Mouse (Mus musculus): ENCODE results near the gene Ltb4r1. TPM values are rescaled to one million over a fixed set of nuclear protein-coding genes. Genes with fewer than 3 reads are reported as not detected.

Gene Ltb4r1
- polyA plus RNA-seq, 1 experiment from 2014 or later: 0.71 TPM

GRCm38 (mm10) chr14:55776711-55777110, 10.9 kb downstream of the Ltb4r1 start:
- no peaks in the 10 kb centered on the region for H3K9me3 ChIP-seq
- peaks cover 28% of the 10 kb centered on the region for H3K4me1 ChIP-seq
- WGBS: 58% methylated on average over 7 of the region's 7 CpGs
- no peak overlapping the region for H3K4me2 ChIP-seq
- H3K27ac ChIP-seq (replicated peaks): no peak overlapping the region
- peaks cover 42% of the 10 kb centered on the region for H3K36me3 ChIP-seq
- H3K27me3 ChIP-seq (replicated peaks): peaks cover 23% of the 10 kb centered on the region
- H3K9ac ChIP-seq: no peak overlapping the region
- no peak for ATAC-seq (ENCODE audit: extremely low read depth, insufficient number of reproducible peaks, low FRiP score, low TSS enrichment)
- H3K4me3 ChIP-seq: no peak overlapping the region

- H3K4me2 ChIP-seq: no peak overlapping the region
- ATAC-seq (ENCODE audit: extremely low read depth, insufficient number of reproducible peaks, low FRiP score, low TSS enrichment): no peak
- H3K27me3 ChIP-seq (replicated peaks): peaks cover 24% of the 10 kb centered on the region
- H3K9me3 ChIP-seq: no peaks in the 10 kb centered on the region
- H3K9ac ChIP-seq: no peak overlapping the region
- H3K36me3 ChIP-seq: peaks cover 42% of the 10 kb centered on the region
- no peak overlapping the region for H3K4me3 ChIP-seq
- peaks cover 32% of the 10 kb centered on the region for H3K4me1 ChIP-seq
- WGBS: 17% methylated on average over 3 of the region's 3 CpGs
- no peak overlapping the region for H3K27ac ChIP-seq (replicated peaks)
Observed at GRCm38 (mm10) chr14:55777176-55777575, 11.4 kb downstream of the Ltb4r1 start.

- no peak for ATAC-seq (ENCODE audit: extremely low read depth, insufficient number of reproducible peaks, low FRiP score, low TSS enrichment)
- no peak overlapping the region for H3K4me3 ChIP-seq
- H3K27me3 ChIP-seq (replicated peaks): peaks cover 29% of the 10 kb centered on the region
- peaks cover 38% of the 10 kb centered on the region for H3K4me1 ChIP-seq
- no peak overlapping the region for H3K4me2 ChIP-seq
- peaks cover 42% of the 10 kb centered on the region for H3K36me3 ChIP-seq
- H3K9ac ChIP-seq: 0 out of 2 replicates have a peak overlapping the region, but pooled peaks have one; percentile 12
- 76% methylated on average over 11 of the region's 11 CpGs for WGBS
- no peaks in the 10 kb centered on the region for H3K9me3 ChIP-seq
- no peak overlapping the region for H3K27ac ChIP-seq (replicated peaks)
Observed at GRCm38 (mm10) chr14:55777806-55778205, 12.0 kb downstream of the Ltb4r1 start.

GRCm38 (mm10) chr14:55778686-55779085, 12.9 kb downstream of the Ltb4r1 start:
- WGBS: 80% methylated on average over 15 of the region's 15 CpGs
- peaks cover 47% of the 10 kb centered on the region for H3K4me1 ChIP-seq
- no peak overlapping the region for H3K9ac ChIP-seq
- H3K4me2 ChIP-seq: no peak overlapping the region
- H3K4me3 ChIP-seq: no peak overlapping the region
- no peak overlapping the region for H3K27ac ChIP-seq (replicated peaks)
- no peaks in the 10 kb centered on the region for H3K9me3 ChIP-seq
- peaks cover 42% of the 10 kb centered on the region for H3K36me3 ChIP-seq
- peaks cover 33% of the 10 kb centered on the region for H3K27me3 ChIP-seq (replicated peaks)
- no peak for ATAC-seq (ENCODE audit: extremely low read depth, insufficient number of reproducible peaks, low FRiP score, low TSS enrichment)

- Histone ChIP-seq H3K27me3 (replicated peaks) (peaks cover 36% of the 10 kb centered on the region), H3K27ac (replicated peaks) (no peak overlapping the region), H3K9ac (no peak overlapping the region), H3K4me1 (peaks cover 57% of the 10 kb centered on the region), H3K36me3 (peaks cover 35% of the 10 kb centered on the region), H3K4me2 (no peak overlapping the region), H3K9me3 (no peaks in the 10 kb centered on the region), H3K4me3 (no peak overlapping the region)
- 51% methylated on average over 16 of the region's 16 CpGs for WGBS
- no peak for ATAC-seq (ENCODE audit: extremely low read depth, insufficient number of reproducible peaks, low FRiP score, low TSS enrichment)
Observed at GRCm38 (mm10) chr14:55779656-55780055, 13.9 kb downstream of the Ltb4r1 start.

- peaks cover 63% of the 10 kb centered on the region for H3K4me1 ChIP-seq
Observed at GRCm38 (mm10) chr14:55780736-55781135, 15.0 kb downstream of the Ltb4r1 start.

GRCm38 (mm10) chr14:55781310-55781709, 15.5 kb downstream of the Ltb4r1 start:
- peak overlapping the region; percentile 61 for H3K9ac ChIP-seq
- peaks cover 29% of the 10 kb centered on the region for H3K36me3 ChIP-seq
- WGBS: 16% methylated on average over 14 of the region's 14 CpGs
- H3K27me3 ChIP-seq (replicated peaks): peaks cover 53% of the 10 kb centered on the region
- no peak for ATAC-seq (ENCODE audit: extremely low read depth, insufficient number of reproducible peaks, low FRiP score, low TSS enrichment)
- peaks cover 63% of the 10 kb centered on the region for H3K4me1 ChIP-seq
- H3K4me2 ChIP-seq: peak overlapping the region; percentile 73
- H3K9me3 ChIP-seq: no peaks in the 10 kb centered on the region
- H3K4me3 ChIP-seq: peak overlapping the region; percentile 61
- no peak overlapping the region for H3K27ac ChIP-seq (replicated peaks)

More at GRCm38 (mm10) chr14:55780736-55781135, 15.0 kb downstream of the Ltb4r1 start:
- Histone ChIP-seq H3K9me3 (no peaks in the 10 kb centered on the region), H3K27ac (replicated peaks) (no peak overlapping the region), H3K4me3 (peak overlapping the region; percentile 7; the same call in 1 of the 2 replicates), H3K9ac (0 out of 2 replicates have a peak overlapping the region, but pooled peaks have one; percentile 21), H3K27me3 (replicated peaks) (peaks cover 47% of the 10 kb centered on the region), H3K36me3 (peaks cover 29% of the 10 kb centered on the region), H3K4me2 (peak overlapping the region; percentile 73)
- 73% methylated on average over 11 of the region's 11 CpGs for WGBS
- ATAC-seq (ENCODE audit: extremely low read depth, insufficient number of reproducible peaks, low FRiP score, low TSS enrichment): no peak

GRCm38 (mm10) chr14:55782361-55782960, 16.7 kb downstream of the Ltb4r1 start:
- peak overlapping the region; percentile 73 for H3K4me2 ChIP-seq
- no peak for ATAC-seq (ENCODE audit: extremely low read depth, insufficient number of reproducible peaks, low FRiP score, low TSS enrichment)
- 44% methylated on average over 9 of the region's 9 CpGs for WGBS
- H3K9me3 ChIP-seq: no peaks in the 10 kb centered on the region
- H3K4me1 ChIP-seq: peaks cover 54% of the 10 kb centered on the region
- peaks cover 64% of the 10 kb centered on the region for H3K27me3 ChIP-seq (replicated peaks)
- H3K4me3 ChIP-seq: peak overlapping the region; percentile 61
- H3K36me3 ChIP-seq: peaks cover 32% of the 10 kb centered on the region
- peak overlapping the region; percentile 82 for H3K27ac ChIP-seq (replicated peaks)
- H3K9ac ChIP-seq: peak overlapping the region; percentile 75; the same call in 1 of the 2 replicates

- H3K27me3 ChIP-seq (replicated peaks): peaks cover 73% of the 10 kb centered on the region
- ATAC-seq (ENCODE audit: extremely low read depth, insufficient number of reproducible peaks, low FRiP score, low TSS enrichment): no peak; the same call in 1 of the 2 replicates
- no peaks in the 10 kb centered on the region for H3K9me3 ChIP-seq
- H3K27ac ChIP-seq (replicated peaks): peak overlapping the region; percentile 93
- peak overlapping the region; percentile 85 for H3K9ac ChIP-seq
- WGBS: 2% methylated on average over 31 of the region's 31 CpGs
- H3K36me3 ChIP-seq: peaks cover 25% of the 10 kb centered on the region
- H3K4me2 ChIP-seq: peak overlapping the region; percentile 73
- peak overlapping the region; percentile 61 for H3K4me3 ChIP-seq
- peaks cover 59% of the 10 kb centered on the region for H3K4me1 ChIP-seq
Observed at GRCm38 (mm10) chr14:55783171-55783957, 17.6 kb downstream of the Ltb4r1 start.

- Histone ChIP-seq H3K27me3 (replicated peaks) (peaks cover 79% of the 10 kb centered on the region), H3K4me2 (peak within 1 kb of the TSS; percentile 73), H3K27ac (replicated peaks) (peak within 1 kb of the TSS; percentile 93), H3K36me3 (peaks cover 20% of the 10 kb centered on the region), H3K9ac (peak within 1 kb of the TSS; percentile 85), H3K9me3 (no peaks in the 10 kb centered on the region), H3K4me1 (peaks cover 64% of the 10 kb centered on the region), H3K4me3 (peak within 1 kb of the TSS; percentile 61)
- ATAC-seq (ENCODE audit: extremely low read depth, insufficient number of reproducible peaks, low FRiP score, low TSS enrichment): no peak
- WGBS: under 1% methylated on average over 13 of the region's 13 CpGs
Observed at GRCm38 (mm10) chr14:55783958-55784235, 18.1 kb downstream of the Ltb4r1 start, which contains the start of gene Adcy4. Gene Adcy4 (minus strand): TSS chr14:55784095.

GRCm38 (mm10) chr14:55785195-55785594, 19.4 kb downstream of the Ltb4r1 start:
- Histone ChIP-seq H3K4me1 (peaks cover 60% of the 10 kb centered on the region), H3K36me3 (peaks cover 10% of the 10 kb centered on the region), H3K4me3 (no peak overlapping the region), H3K4me2 (peak overlapping the region; percentile 73; the same call in 1 of the 2 replicates), H3K9me3 (no peaks in the 10 kb centered on the region), H3K27ac (replicated peaks) (no peak overlapping the region), H3K9ac (no peak overlapping the region), H3K27me3 (replicated peaks) (peaks cover 88% of the 10 kb centered on the region)
- no peak for ATAC-seq (ENCODE audit: extremely low read depth, insufficient number of reproducible peaks, low FRiP score, low TSS enrichment)
- WGBS: 28% methylated on average over 6 of the region's 6 CpGs

Data from heart, embryonic 13.5 days (tissue).